Mouse (Mus musculus): ENCODE measurements around the gene E130114P18Rik. TPM values are rescaled to one million over a fixed set of nuclear protein-coding genes. Genes with fewer than 3 reads are reported as not detected.
A peak's percentile ranks its signal among the peaks of the same experiment; 100 is the strongest.

Gene E130114P18Rik
- total RNA-seq, 2 experiments from 2014 or later, result not detected

- DNase-seq, result peak; percentile 96
These were observed 26.8 kb downstream of the E130114P18Rik start for GRCm38 (mm10) chr4:97751030-97751482.

- no peak for DNase-seq
These were observed 27.5 kb downstream of the E130114P18Rik start for GRCm38 (mm10) chr4:97750401-97750800.

DNA sequence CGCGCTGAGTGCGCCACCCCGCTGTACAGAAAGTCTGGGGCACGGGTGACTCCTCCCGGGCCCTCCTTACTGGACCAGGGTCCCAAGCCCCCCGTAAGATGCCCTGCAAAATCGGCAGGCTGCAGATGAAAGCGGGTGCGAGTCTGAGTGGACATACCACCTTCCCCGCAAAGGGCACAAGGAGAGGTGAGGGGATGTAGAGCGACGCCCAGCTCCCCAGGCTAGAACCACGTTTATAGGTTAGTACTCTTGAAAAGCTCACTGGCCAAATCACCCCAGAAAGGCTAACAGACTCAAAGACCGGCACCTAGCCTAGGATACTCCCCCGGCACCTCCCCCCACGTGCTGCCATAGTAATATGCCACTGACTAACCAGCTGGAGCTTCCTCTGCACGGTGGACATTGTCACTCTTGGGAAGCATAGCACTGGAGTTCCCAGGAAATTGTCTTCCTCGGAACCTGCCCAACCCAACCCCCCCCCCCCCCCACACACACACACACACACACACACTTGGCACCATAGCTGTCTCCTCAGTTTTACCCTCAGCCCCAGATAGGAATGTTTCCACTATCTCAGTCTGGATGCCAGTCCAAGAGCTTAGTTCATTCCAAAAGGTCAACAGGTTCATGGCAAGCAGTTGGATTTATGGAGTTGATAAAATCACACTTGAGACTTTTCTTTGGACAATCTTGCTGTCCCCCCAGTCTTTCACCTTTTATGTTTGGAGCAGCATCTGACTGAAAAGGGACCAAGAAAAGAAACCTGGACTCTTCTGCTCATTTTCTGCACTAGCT, 31.6 kb downstream of the E130114P18Rik start:
- DNase-seq, result no peak

- peak; percentile 88 for DNase-seq
These were observed 32.4 kb downstream of the E130114P18Rik start for GRCm38 (mm10) chr4:97745296-97746105.

GRCm38 (mm10) chr4:97743932-97744331, 33.9 kb downstream of the E130114P18Rik start:
- DNase-seq, result no peak

GRCm38 (mm10) chr4:97733392-97733791, 44.5 kb downstream of the E130114P18Rik start:
- DNase-seq, result no peak

DNA sequence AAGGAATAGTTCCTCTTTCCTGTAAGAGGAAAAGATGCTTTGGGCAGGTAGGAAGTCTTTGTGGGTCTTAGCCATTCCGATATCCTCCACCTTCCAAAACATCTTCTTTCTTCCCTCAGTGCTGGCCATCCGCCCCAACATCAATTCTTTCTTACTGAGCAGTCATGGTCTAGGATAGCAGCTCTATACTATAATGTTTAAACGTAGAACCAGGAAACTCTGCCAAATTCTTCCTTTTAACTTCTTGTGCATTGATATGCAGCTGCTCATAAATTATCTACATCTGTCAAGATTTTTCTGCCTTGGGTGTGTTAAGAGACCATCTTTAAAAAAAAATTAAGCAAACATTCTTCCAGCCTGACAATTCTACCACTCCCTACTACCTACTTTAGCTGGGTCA, 47.5 kb downstream of the E130114P18Rik start:
- DNase-seq, result no peak

GRCm38 (mm10) chr4:97729999-97730398, 47.9 kb downstream of the E130114P18Rik start:
- DNase-seq, result no peak

DNA sequence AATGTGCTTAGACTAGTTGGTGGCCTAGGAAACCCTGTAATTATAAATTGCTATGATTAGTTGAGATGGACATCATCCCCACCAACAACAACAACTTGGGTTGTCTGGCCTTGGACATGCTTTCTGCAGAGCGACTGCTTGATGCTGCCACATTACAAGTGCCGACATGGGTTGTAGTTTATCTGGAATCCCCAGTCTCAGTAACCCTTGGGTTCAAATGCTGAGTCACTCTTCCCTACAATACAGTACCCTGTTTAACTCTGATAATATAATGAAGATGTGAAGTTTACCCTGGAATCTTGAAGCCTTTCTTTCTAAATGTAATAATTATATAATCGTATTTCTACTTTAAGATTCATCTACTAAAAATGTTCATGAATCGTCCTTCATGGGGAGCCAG, 49.4 kb downstream of the E130114P18Rik start:
- no peak for DNase-seq

- DNase-seq, result no peak
These were observed 54.5 kb downstream of the E130114P18Rik start for GRCm38 (mm10) chr4:97723374-97723773.

DNA sequence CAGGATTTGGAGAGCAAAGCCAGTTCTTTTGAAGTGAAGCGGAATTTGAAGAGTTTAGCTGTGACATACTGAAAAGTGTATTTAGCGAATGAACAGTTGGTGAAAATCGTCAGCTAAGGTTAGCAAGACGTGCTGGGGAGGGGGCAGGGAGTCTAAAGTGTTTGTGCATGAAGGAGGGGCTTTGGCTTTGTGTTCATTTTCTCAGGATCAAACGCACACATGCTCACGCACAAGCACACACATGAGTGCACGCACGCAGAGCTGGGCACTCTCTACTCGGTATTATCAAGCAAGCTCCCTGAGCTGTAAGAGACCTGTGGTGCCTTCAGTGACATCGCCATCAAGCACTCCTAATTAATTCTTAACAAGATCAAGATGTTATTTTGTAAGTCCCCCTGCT, 55.2 kb downstream of the E130114P18Rik start:
- no peak for DNase-seq

- DNase-seq, result no peak
These were observed 63.3 kb downstream of the E130114P18Rik start for GRCm38 (mm10) chr4:97714616-97715015.

- DNase-seq, result no peak
These were observed 63.7 kb downstream of the E130114P18Rik start for GRCm38 (mm10) chr4:97714101-97714615.

GRCm38 (mm10) chr4:97712547-97712946, 65.3 kb downstream of the E130114P18Rik start:
- no peak for DNase-seq

DNA sequence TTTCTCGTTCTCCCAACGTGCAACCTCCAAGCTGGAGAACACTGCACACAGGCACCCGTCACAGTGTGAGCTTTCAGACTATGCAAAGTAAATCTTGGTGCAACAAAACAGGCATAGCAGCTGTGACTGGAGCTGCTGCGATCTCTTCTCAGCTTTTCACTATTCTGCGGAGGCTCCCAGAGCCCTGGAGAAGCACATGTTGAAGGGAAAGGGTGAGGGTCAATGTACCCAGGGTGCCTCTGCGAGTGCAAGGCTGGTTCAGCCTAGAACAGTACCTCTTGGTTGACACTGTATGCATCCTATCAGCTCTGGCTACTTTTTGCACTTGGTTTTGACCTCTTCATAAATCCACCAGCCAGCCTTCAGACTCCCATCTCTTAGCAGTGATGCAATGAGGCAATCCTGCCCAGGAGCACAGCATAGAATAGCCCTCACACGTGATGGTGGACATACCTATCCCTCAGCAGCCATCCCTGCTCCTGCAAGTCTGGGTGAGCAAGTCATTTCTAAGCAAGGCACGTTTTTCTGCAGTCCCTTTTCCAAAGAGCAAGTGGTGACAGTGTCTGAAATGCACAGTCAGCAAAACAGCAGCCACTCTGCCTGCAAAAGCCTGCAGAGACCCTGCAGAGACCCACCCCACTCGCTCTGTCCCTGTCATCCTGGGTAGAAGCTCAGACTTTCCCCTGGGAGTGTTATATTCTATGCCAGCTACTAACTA, 67.7 kb downstream of the E130114P18Rik start:
- no peak for DNase-seq

GRCm38 (mm10) chr4:97707373-97708152, 70.3 kb downstream of the E130114P18Rik start:
- no peak for DNase-seq

- DNase-seq, result peak; percentile 13
These were observed 80.9 kb downstream of the E130114P18Rik start for GRCm38 (mm10) chr4:97696684-97697615.

- peak; percentile 65 for DNase-seq
These were observed 82.4 kb downstream of the E130114P18Rik start for GRCm38 (mm10) chr4:97695414-97696040.

DNA sequence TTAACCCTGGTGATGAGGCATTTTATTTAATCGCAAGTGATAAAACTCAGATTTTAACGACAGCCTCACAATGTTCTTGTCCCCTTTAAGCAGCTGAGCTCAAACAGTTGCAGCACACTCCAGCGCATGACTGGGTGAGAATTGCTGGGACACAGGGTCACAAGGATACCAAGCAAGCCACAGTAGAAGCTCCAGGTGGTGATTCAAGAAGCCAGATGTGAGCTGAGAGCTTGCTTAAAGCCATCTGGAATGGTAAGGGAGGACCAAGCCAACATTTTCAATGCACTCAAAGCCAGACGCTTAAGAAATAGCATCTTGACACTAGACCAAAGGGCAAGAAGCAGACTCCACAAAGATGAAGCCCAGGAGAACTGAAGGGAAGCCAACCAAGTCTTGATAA, 83.9 kb downstream of the E130114P18Rik start:
- DNase-seq, result no peak

DNA sequence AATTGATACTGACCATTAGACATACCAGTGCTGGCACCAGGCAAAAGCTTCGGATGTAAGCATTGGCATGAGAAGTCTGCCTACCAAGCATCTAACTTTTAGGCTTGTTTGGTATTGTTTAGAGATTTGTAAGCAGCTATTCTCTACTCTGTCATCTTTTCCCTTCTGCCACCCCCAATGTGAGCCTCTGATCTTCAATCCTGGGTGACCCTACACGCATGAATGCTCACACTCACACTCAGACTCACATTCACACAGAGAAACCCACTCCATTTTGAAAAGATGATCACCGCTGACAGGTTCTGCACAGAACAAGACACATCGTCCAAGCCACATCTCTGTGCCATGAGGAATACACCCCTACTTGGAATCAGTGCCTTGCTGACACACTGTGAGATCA, 84.8 kb downstream of the E130114P18Rik start:
- no peak for DNase-seq

Measured in heart, postnatal 4 days (tissue).